Mouse (Mus musculus) heart, postnatal 0 days (tissue): Measurements from ENCODE around the gene Mknk1. TPM values are rescaled to one million over a fixed set of nuclear protein-coding genes. Genes with fewer than 3 reads are reported as not detected.
A peak's percentile ranks its signal among the peaks of the same experiment; 100 is the strongest.

Source experiments
- ATAC-seq: fragments of 200-750 bp; cut with Nextera tagmentation; 2 replicates; pipeline ENCODE4 v1.8.0; 2017; ENCODE audit warnings: low read depth, moderate number of reproducible peaks, moderate library complexity; ENCODE audit not compliant: insufficient read depth
- DNase-seq: peaks from one replicate; pipeline ENCODE4 v3.0.0-alpha.2; 2016; ENCODE audit warnings: low spot score
- H3K27ac ChIP-seq: fragments of 300-500 bp; sonication (generic); 2 replicates; pipeline ENCODE4 v1.5.1; 2014; ENCODE audit warnings: low read depth, mild to moderate bottlenecking
- H3K27me3 ChIP-seq: fragments of 300-500 bp; sonication (generic); 2 replicates; pipeline ENCODE4 v1.6.1; 2014; ENCODE audit warnings: low read length, mixed read lengths; ENCODE audit not compliant: control insufficient read depth, insufficient read depth
- H3K36me3 ChIP-seq: fragments of 300-500 bp; sonication (generic); replicated peaks from 2 replicates; pipeline ENCODE4 v1.6.1; 2014; ENCODE audit warnings: low read length, mixed read lengths; ENCODE audit not compliant: control insufficient read depth, insufficient read depth
- H3K4me1 ChIP-seq: fragments of 300-500 bp; sonication (generic); 2 replicates; pipeline ENCODE4 v1.6.1; 2014; ENCODE audit warnings: antibody characterized with exemption; ENCODE audit not compliant: control insufficient read depth, insufficient read depth
- H3K4me2 ChIP-seq: fragments of 300-500 bp; sonication (generic); 2 replicates; pipeline ENCODE4 v1.6.1; 2014; ENCODE audit warnings: low read depth, mild to moderate bottlenecking, low read length, moderate library complexity
- H3K4me3 ChIP-seq: fragments of 300-500 bp; sonication (generic); 2 replicates; pipeline ENCODE4 v1.5.1; 2014; ENCODE audit warnings: low read depth, low read length
- H3K9ac ChIP-seq: fragments of 300-500 bp; sonication (generic); replicated peaks from 2 replicates; pipeline ENCODE4 v1.6.1; 2014; ENCODE audit warnings: low read depth, low read length, mixed read lengths
- H3K9me3 ChIP-seq: fragments of 300-500 bp; sonication (generic); replicated peaks from 2 replicates; pipeline ENCODE4 v1.6.1; 2016; ENCODE audit warnings: low read length; ENCODE audit not compliant: control insufficient read depth
- CTCF ChIP-seq: IDR thresholded peaks from 2 replicates; pipeline ENCODE4 v1.5.1; 2016; ENCODE audit warnings: antibody characterized with exemption, control low read depth, low read depth
- EP300 ChIP-seq: IDR thresholded peaks from 2 replicates; pipeline ENCODE4 v1.6.1; 2016; ENCODE audit warnings: antibody characterized with exemption, low read depth
- WGBS: fragments of 180-500 bp; shearing (Covaris S2); extraction: QIAGEN DNeasy Blood & Tissue Kit; methylation state at CpG from one replicate; pipeline ENCODE4 v1.1.7; 2014; 5-methylcytosine and 5-hydroxymethylcytosine counted together
- polyA plus RNA-seq: library from polyadenylated mRNA; unstranded; fragments of >200 nt; fragmentation: Nextera tagmentation; extraction: Ambion mirVana; gene quantifications from 2 replicates; pipeline ENCODE4 v1.2.1, GENCODE M21; 2015
- total RNA-seq: library from RNA; depleted of rRNA; stranded (reverse); fragments of >200 nt; gene quantifications from 2 replicates; pipeline ENCODE4 v1.2.3, GENCODE M21; 2014; ENCODE audit warnings: low replicate concordance

The Mknk1 gene
- total and polyA plus RNA-seq, 2 experiments from 2014 or later = 15.4 to 15.5 TPM

GRCm38 (mm10) chr4:115907994-115908393 lies 69.0 kb downstream of the Mknk1 start:
- H3K27me3 ChIP-seq = peaks cover 34% of the 10 kb centered on the region
- H3K4me1 ChIP-seq = no peaks in the 10 kb centered on the region
- H3K9ac ChIP-seq = no peak overlapping the region
- no peak overlapping the region for H3K4me2 ChIP-seq
- H3K27ac ChIP-seq = no peak overlapping the region
- WGBS = 26% methylated on average over 1 of the region's 1 CpGs
- TF ChIP-seq CTCF (no peak), EP300 (no peak)
- no peaks in the 10 kb centered on the region for H3K36me3 ChIP-seq
- no peak for DNase-seq
- no peak overlapping the region for H3K4me3 ChIP-seq
- ATAC-seq = no peak
- no peaks in the 10 kb centered on the region for H3K9me3 ChIP-seq

- Histone ChIP-seq H3K27me3 (peaks cover 34% of the 10 kb centered on the region), H3K27ac (no peak overlapping the region), H3K9ac (no peak overlapping the region), H3K4me2 (no peak overlapping the region), H3K9me3 (no peaks in the 10 kb centered on the region), H3K4me3 (no peak overlapping the region), H3K36me3 (no peaks in the 10 kb centered on the region), H3K4me1 (no peaks in the 10 kb centered on the region)
- TF ChIP-seq EP300 = no peak
- no peak for TF ChIP-seq CTCF
- ATAC-seq (peak; percentile 56), DNase-seq (peak; percentile 26)
- 9% methylated on average over 7 of the region's 7 CpGs for WGBS
Observed at GRCm38 (mm10) chr4:115908641-115909040, 69.6 kb downstream of the Mknk1 start.

- H3K27me3 ChIP-seq = peaks cover 29% of the 10 kb centered on the region; the same call in 1 of the 2 replicates
- WGBS = 15% methylated on average over 4 of the region's 4 CpGs
- ATAC-seq = no peak
Observed at GRCm38 (mm10) chr4:115911586-115911985, 72.6 kb downstream of the Mknk1 start.

GRCm38 (mm10) chr4:115919911-115920310 lies 80.9 kb downstream of the Mknk1 start:
- Histone ChIP-seq H3K9ac (no peak overlapping the region), H3K4me3 (no peak overlapping the region), H3K9me3 (no peaks in the 10 kb centered on the region), H3K36me3 (no peaks in the 10 kb centered on the region), H3K27me3 (peaks cover 48% of the 10 kb centered on the region), H3K4me1 (no peaks in the 10 kb centered on the region), H3K4me2 (no peak overlapping the region), H3K27ac (no peak overlapping the region)
- no peak for DNase-seq
- TF ChIP-seq CTCF = no peak
- TF ChIP-seq EP300 = no peak
- no peak for ATAC-seq
- WGBS = 74% methylated on average over 16 of the region's 16 CpGs

More at GRCm38 (mm10) chr4:115911586-115911985, 72.6 kb downstream of the Mknk1 start:
- no peak for DNase-seq
- H3K9me3 ChIP-seq = no peaks in the 10 kb centered on the region
- H3K9ac ChIP-seq = no peak overlapping the region
- H3K4me3 ChIP-seq = no peak overlapping the region
- H3K4me1 ChIP-seq = no peaks in the 10 kb centered on the region
- no peaks in the 10 kb centered on the region for H3K36me3 ChIP-seq
- H3K4me2 ChIP-seq = no peak overlapping the region
- no peak overlapping the region for H3K27ac ChIP-seq
- TF ChIP-seq CTCF = no peak
- TF ChIP-seq EP300 = no peak

GRCm38 (mm10) chr4:115922688-115923087 lies 83.7 kb downstream of the Mknk1 start:
- no peaks in the 10 kb centered on the region for H3K4me1 ChIP-seq
- no peak overlapping the region for H3K4me3 ChIP-seq
- no peaks in the 10 kb centered on the region for H3K9me3 ChIP-seq
- no peaks in the 10 kb centered on the region for H3K36me3 ChIP-seq
- no peak overlapping the region for H3K27ac ChIP-seq
- TF ChIP-seq CTCF (no peak), EP300 (no peak)
- peaks cover 34% of the 10 kb centered on the region for H3K27me3 ChIP-seq
- DNase-seq (no peak), ATAC-seq (no peak)
- no peak overlapping the region for H3K4me2 ChIP-seq
- WGBS = 57% methylated on average over 5 of the region's 5 CpGs
- no peak overlapping the region for H3K9ac ChIP-seq

- H3K27me3 ChIP-seq = peaks cover 34% of the 10 kb centered on the region
- 59% methylated on average over 16 of the region's 16 CpGs for WGBS
- H3K9me3 ChIP-seq = no peaks in the 10 kb centered on the region
- H3K4me2 ChIP-seq = no peak overlapping the region
- H3K27ac ChIP-seq = no peak overlapping the region
- H3K9ac ChIP-seq = no peak overlapping the region
- no peaks in the 10 kb centered on the region for H3K36me3 ChIP-seq
- H3K4me3 ChIP-seq = no peak overlapping the region
- no peaks in the 10 kb centered on the region for H3K4me1 ChIP-seq
- TF ChIP-seq EP300 (no peak), CTCF (no peak)
- DNase-seq (no peak), ATAC-seq (no peak)
Observed at GRCm38 (mm10) chr4:115923262-115923880, 84.4 kb downstream of the Mknk1 start.
